Mouse (Mus musculus) intestine, postnatal 0 days (tissue): ENCODE results near the gene Wdr53. TPM values are rescaled to one million over a fixed set of nuclear protein-coding genes. Genes with fewer than 3 reads are reported as not detected.
A peak's percentile ranks its signal among the peaks of the same experiment; 100 is the strongest.

Source experiments
- ATAC-seq: fragments of 200-750 bp; cut with Nextera tagmentation; 2 replicates; pipeline ENCODE4 v1.8.0; 2017; ENCODE audit warnings: mild to moderate bottlenecking, moderate TSS enrichment, moderate library complexity
- H3K27ac ChIP-seq: fragments of 300-500 bp; sonication (generic); 2 replicates; pipeline ENCODE4 v1.5.1; 2014; ENCODE audit warnings: mild to moderate bottlenecking, low read depth, low read length, moderate library complexity
- H3K27me3 ChIP-seq: fragments of 300-500 bp; sonication (generic); replicated peaks from 2 replicates; pipeline ENCODE4 v1.6.1; 2014; ENCODE audit warnings: low read length, mixed read lengths; ENCODE audit not compliant: control insufficient read depth, insufficient read depth
- H3K36me3 ChIP-seq: fragments of 300-500 bp; sonication (generic); 2 replicates; pipeline ENCODE4 v1.6.1; 2014; ENCODE audit warnings: mild to moderate bottlenecking, moderate library complexity; ENCODE audit not compliant: control insufficient read depth, insufficient read depth
- H3K4me1 ChIP-seq: fragments of 300-500 bp; sonication (generic); replicated peaks from 2 replicates; pipeline ENCODE4 v1.6.1; 2014; ENCODE audit warnings: antibody characterized with exemption, low read length, mixed read lengths; ENCODE audit not compliant: control insufficient read depth, insufficient read depth
- H3K4me2 ChIP-seq: fragments of 300-500 bp; sonication (generic); replicated peaks from 2 replicates; pipeline ENCODE4 v1.6.1; 2014; ENCODE audit warnings: low read depth, mild to moderate bottlenecking, moderate library complexity
- H3K4me3 ChIP-seq: fragments of 300-500 bp; sonication (generic); 2 replicates; pipeline ENCODE4 v1.5.1; 2014; ENCODE audit warnings: low read depth, low read length
- H3K9ac ChIP-seq: fragments of 300-500 bp; sonication (generic); 2 replicates; pipeline ENCODE4 v1.6.1; 2014; ENCODE audit warnings: mild to moderate bottlenecking, low read depth, low read length
- H3K9me3 ChIP-seq: fragments of 300-500 bp; sonication (generic); 2 replicates; pipeline ENCODE4 v1.6.1; 2016; ENCODE audit warnings: mixed run types; ENCODE audit not compliant: control insufficient read depth
- CTCF ChIP-seq: sonication (generic); IDR thresholded peaks from 2 replicates; pipeline ENCODE4 v1.5.1; 2016; ENCODE audit warnings: low read depth, mild to moderate bottlenecking, control low read depth, antibody characterized with exemption, moderate library complexity
- WGBS: fragments of 180-500 bp; shearing (Covaris S2); extraction: QIAGEN DNeasy Blood & Tissue Kit; methylation state at CpG from one replicate; pipeline ENCODE4 v1.1.7; 2014; 5-methylcytosine and 5-hydroxymethylcytosine counted together
- polyA plus RNA-seq: library from polyadenylated mRNA; unstranded; fragments of >200 nt; fragmentation: Nextera tagmentation; extraction: Ambion mirVana; gene quantifications from 2 replicates; pipeline ENCODE4 v1.2.1, GENCODE M21; 2015

Gene Wdr53
- polyA plus RNA-seq: 10.7 and 11.8 TPM in 2 replicates

GRCm38 (mm10) chr16:32246952-32247370, at the start of gene Wdr53, which contains the start of gene Fbxo45:
Gene Wdr53 (plus strand): TSS chr16:32247227.
Gene Fbxo45 (minus strand): TSS chr16:32247158.
- peak within 1 kb of the TSS; percentile 78 for H3K9ac ChIP-seq
- WGBS: under 1% methylated on average over 42 of the region's 48 CpGs
- no peaks in the 10 kb centered on the region; the same call in 1 of the 2 replicates for H3K36me3 ChIP-seq
- TF ChIP-seq CTCF: no peak
- H3K4me3 ChIP-seq: peak within 1 kb of the TSS; percentile 71
- H3K9me3 ChIP-seq: no peaks in the 10 kb centered on the region
- peak within 1 kb of the TSS; percentile 90 for H3K27ac ChIP-seq
- H3K27me3 ChIP-seq: no peaks in the 10 kb centered on the region
- peak within 1 kb of the TSS; percentile 66 for H3K4me2 ChIP-seq
- 0 out of 2 replicates have a peak, but pooled peaks cover 3% of the 10 kb centered on the region for H3K4me1 ChIP-seq
- ATAC-seq: peak; percentile 98

- peak overlapping the region; percentile 32; the same call in 1 of the 2 replicates for H3K4me2 ChIP-seq
- 70% methylated on average over 21 of the region's 21 CpGs for whole genome bisulfite sequencing
- no peak for TF ChIP-seq CTCF
- no peak overlapping the region for H3K9ac ChIP-seq
- H3K27ac ChIP-seq: peak overlapping the region; percentile 54
- no peaks in the 10 kb centered on the region for H3K27me3 ChIP-seq
- ATAC-seq: no peak
- no peaks in the 10 kb centered on the region for H3K9me3 ChIP-seq
- no peaks in the 10 kb centered on the region for H3K4me1 ChIP-seq
- H3K4me3 ChIP-seq: no peak overlapping the region
- no peaks in the 10 kb centered on the region for H3K36me3 ChIP-seq
Measured at GRCm38 (mm10) chr16:32200256-32201003, 46.6 kb upstream of the Wdr53 start.

- Histone ChIP-seq H3K9ac (no peak overlapping the region), H3K4me1 (no peaks in the 10 kb centered on the region), H3K4me2 (peak overlapping the region; percentile 32; the same call in 1 of the 2 replicates), H3K36me3 (no peaks in the 10 kb centered on the region), H3K27me3 (no peaks in the 10 kb centered on the region), H3K9me3 (no peaks in the 10 kb centered on the region), H3K4me3 (no peak overlapping the region), H3K27ac (peak overlapping the region; percentile 54; the same call in 1 of the 2 replicates)
- ATAC-seq: no peak
- WGBS: 63% methylated on average over 9 of the region's 9 CpGs
- TF ChIP-seq CTCF: no peak
Measured at GRCm38 (mm10) chr16:32201004-32201325, 46.1 kb upstream of the Wdr53 start.

GRCm38 (mm10) chr16:32202681-32203080, 44.3 kb upstream of the Wdr53 start:
- Histone ChIP-seq H3K4me3 (no peak overlapping the region), H3K36me3 (no peaks in the 10 kb centered on the region), H3K9me3 (no peaks in the 10 kb centered on the region), H3K27me3 (no peaks in the 10 kb centered on the region), H3K27ac (no peak overlapping the region), H3K4me2 (no peak overlapping the region), H3K4me1 (no peaks in the 10 kb centered on the region), H3K9ac (no peak overlapping the region)
- ATAC-seq: no peak
- WGBS: 69% methylated on average over 6 of the region's 6 CpGs
- peak; percentile 62 for TF ChIP-seq CTCF

- Histone ChIP-seq H3K27ac (no peak overlapping the region), H3K27me3 (no peaks in the 10 kb centered on the region), H3K9ac (no peak overlapping the region), H3K4me1 (no peaks in the 10 kb centered on the region), H3K36me3 (no peaks in the 10 kb centered on the region), H3K4me3 (no peak overlapping the region), H3K9me3 (peaks cover 4% of the 10 kb centered on the region; the same call in 1 of the 2 replicates), H3K4me2 (no peak overlapping the region)
- ATAC-seq: no peak
- peak; percentile 48 for TF ChIP-seq CTCF
- WGBS: 59% methylated on average over 3 of the region's 3 CpGs
Measured at GRCm38 (mm10) chr16:32204902-32205301, 42.1 kb upstream of the Wdr53 start.

- Histone ChIP-seq H3K9me3 (peaks cover 4% of the 10 kb centered on the region; the same call in 1 of the 2 replicates), H3K4me3 (no peak overlapping the region), H3K4me2 (no peak overlapping the region), H3K27ac (no peak overlapping the region), H3K27me3 (no peaks in the 10 kb centered on the region), H3K9ac (no peak overlapping the region), H3K36me3 (no peaks in the 10 kb centered on the region), H3K4me1 (no peaks in the 10 kb centered on the region)
- TF ChIP-seq CTCF: no peak
- no peak for ATAC-seq
Measured at GRCm38 (mm10) chr16:32214156-32214555, 32.9 kb upstream of the Wdr53 start.
